Comparison of ENCODE assay signal across 9 mouse cellular contexts in the genomic region with DNA sequence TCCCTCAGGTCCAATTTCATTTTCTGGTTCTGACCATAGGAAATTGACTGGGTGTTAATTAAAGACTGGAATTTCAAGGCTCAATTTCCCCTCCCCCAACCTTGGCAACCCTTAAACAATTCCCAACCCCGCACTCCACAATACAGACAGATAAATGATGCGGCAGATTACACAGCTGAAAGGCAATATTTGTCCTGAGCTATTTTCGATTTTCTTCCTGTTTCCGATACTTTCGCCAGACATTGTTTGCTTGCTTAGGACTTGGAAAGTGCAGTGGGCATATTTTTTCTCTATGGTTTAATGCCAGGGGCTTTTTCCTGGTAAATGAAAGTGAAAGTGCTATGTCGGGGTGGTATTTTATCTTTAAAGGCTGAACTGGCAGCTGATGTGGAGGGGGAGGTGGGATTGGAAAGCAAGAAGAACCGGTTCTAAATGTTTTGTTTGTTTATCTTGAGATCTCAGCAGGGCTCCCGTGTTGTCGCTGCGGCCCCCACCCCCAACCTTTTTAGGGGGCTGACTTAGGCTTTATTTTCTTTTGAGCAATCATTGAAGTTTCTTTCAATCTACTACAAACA. TPM values are rescaled to one million over a fixed set of nuclear protein-coding genes. Genes with fewer than 3 reads are reported as not detected.
DNase-seq lines count a peak whose midpoint lies in the region; ATAC-seq and TF ChIP-seq lines count a peak whose summit lies in the region.
"Had no signal": no experiment of that assay in that cellular context is flagged by ENCODE, and none has a peak within 500 bp of the region (broad histone marks: within the 10 kb centered on the region; RNA-seq: fewer than 3 reads in every experiment).

No protein-coding gene starts in this region.

- TF ChIP-seq CTCF in thymus, adult 2 months (IDR thresholded peaks at IDR 0.05; ENCODE audit: borderline replicate concordance, control insufficient read depth, extremely low read depth, insufficient read depth, low read length, poor library complexity), result no peak

- H3K4me3 ChIP-seq in forebrain, embryonic 15.5 days, result peak overlapping the region; percentile 38
- H3K4me3 ChIP-seq in hindbrain, embryonic 15.5 days, result peak overlapping the region; percentile 41
- H3K4me3 ChIP-seq in midbrain, embryonic 10.5 days, result peak overlapping the region; percentile 61
- peak overlapping the region; percentile 56 for H3K4me3 ChIP-seq in thymus, adult 2 months (ENCODE audit: control insufficient read depth, insufficient read depth, low read length)

- peak overlapping the region; percentile 76 for H3K27ac ChIP-seq in forebrain, embryonic 15.5 days (replicated peaks)
- H3K27ac ChIP-seq in hindbrain, embryonic 15.5 days (replicated peaks), result peak overlapping the region; percentile 66
- H3K27ac ChIP-seq in midbrain, embryonic 10.5 days (replicated peaks), result peak overlapping the region; percentile 83
- peak overlapping the region; percentile 88 for H3K27ac ChIP-seq in thymus, adult 2 months (ENCODE audit: control insufficient read depth, insufficient read depth, low read length)

- peaks cover 27% of the 10 kb centered on the region for H3K4me1 ChIP-seq in forebrain, embryonic 15.5 days
- peaks cover 23% of the 10 kb centered on the region for H3K4me1 ChIP-seq in hindbrain, embryonic 15.5 days (replicated peaks)
- H3K4me1 ChIP-seq in midbrain, embryonic 10.5 days, result peaks cover 40% of the 10 kb centered on the region
- peaks cover 4% of the 10 kb centered on the region for H3K4me1 ChIP-seq in thymus, adult 2 months (replicated peaks; ENCODE audit: control insufficient read depth, insufficient read depth, low read length)

- H3K9me3 ChIP-seq in forebrain, embryonic 15.5 days, result no peaks in the 10 kb centered on the region
- H3K9me3 ChIP-seq in hindbrain, embryonic 15.5 days, result no peaks in the 10 kb centered on the region
- no peaks in the 10 kb centered on the region for H3K9me3 ChIP-seq in midbrain, embryonic 10.5 days (replicated peaks)

- H3K36me3 ChIP-seq in forebrain, embryonic 15.5 days, result no peaks in the 10 kb centered on the region
- H3K36me3 ChIP-seq in hindbrain, embryonic 15.5 days, result no peaks in the 10 kb centered on the region
- no peaks in the 10 kb centered on the region for H3K36me3 ChIP-seq in midbrain, embryonic 10.5 days
- no peaks in the 10 kb centered on the region for H3K36me3 ChIP-seq in thymus, adult 2 months (ENCODE audit: control insufficient read depth, insufficient read depth, low read length)

- TF ChIP-seq POLR2A in thymus, adult 2 months (IDR thresholded peaks at IDR 0.05; ENCODE audit: control insufficient read depth, extremely low read depth, insufficient read depth, low read length, poor library complexity), result no peak

- WGBS in forebrain, embryonic 15.5 days, result under 1% methylated on average over 10 of the region's 10 CpGs
- under 1% methylated on average over 10 of the region's 10 CpGs for WGBS in hindbrain, embryonic 15.5 days
- 2% methylated on average over 10 of the region's 10 CpGs for WGBS in midbrain, embryonic 10.5 days
- 2% methylated on average over 10 of the region's 10 CpGs for WGBS in thymus, adult 2 months

- intact Hi-C loops in left cerebral cortex, postnatal 14 days (cut with DNase I), result loop anchor here (2.0 to 5.0 kb wide), 4 partner anchors 231 to 656 kb away; no protein-coding TSS in a partner anchor

- ATAC-seq in forebrain, embryonic 15.5 days (replicated peaks), result no peak
- ATAC-seq in hindbrain, embryonic 15.5 days (ENCODE audit: low FRiP score, low read depth), result no peak

- H3K9ac ChIP-seq in forebrain, embryonic 15.5 days (replicated peaks), result peak overlapping the region; percentile 42; the same call in 1 of the 2 replicates
- peak overlapping the region; percentile 25 for H3K9ac ChIP-seq in hindbrain, embryonic 15.5 days

- DNase-seq in gastrocnemius, adult 18-20 months (ENCODE audit: low spot score), result peak; percentile 25
- DNase-seq in gastrocnemius, adult 8-10 months (ENCODE audit: low spot score in 2 of 2), result no peak
- peak; percentile 36 for DNase-seq in c-Kit-positive CD71-positive TER-119-positive erythroid progenitor cells, embryonic 14.5 days (ENCODE audit: low spot score)
- peak; percentile 9 to 19 for DNase-seq in left cerebral cortex, postnatal 14 days (ENCODE audit: low spot score in 2 of 2)
- peak; percentile 13 for DNase-seq in midbrain, embryonic 10.5 days (ENCODE audit: low spot score)
- DNase-seq in thymus, adult 2 months, result peak; percentile 34

- H3K4me2 ChIP-seq in forebrain, embryonic 15.5 days (replicated peaks), result peak overlapping the region; percentile 75
- H3K4me2 ChIP-seq in hindbrain, embryonic 15.5 days, result peak overlapping the region; percentile 71

- H3K27me3 ChIP-seq in forebrain, embryonic 15.5 days, result no peaks in the 10 kb centered on the region
- no peaks in the 10 kb centered on the region for H3K27me3 ChIP-seq in hindbrain, embryonic 15.5 days
- H3K27me3 ChIP-seq in midbrain, embryonic 10.5 days (ENCODE audit: low read depth, poor library complexity, severe bottlenecking), result no peaks in the 10 kb centered on the region
- no peaks in the 10 kb centered on the region for H3K27me3 ChIP-seq in thymus, adult 2 months (ENCODE audit: control insufficient read depth, insufficient read depth, low read length)
- H3K27me3 ChIP-seq: Patski had no signal

RNA-seq across cellular contexts. Expression of gene Adamts6, which starts 1.8 kb away (rescaled TPM):
- 1 to 10 TPM; 1.1 to 1.7 TPM for total RNA-seq in gastrocnemius, adult 18-20 months (2021)
- 1 to 10 TPM in 2 of 4 experiments, under 1 TPM in 2; 0.75 to 1.3 (median 1.0) TPM for total RNA-seq in gastrocnemius, adult 8-10 months (2022)
- polyA plus RNA-seq in forebrain, embryonic 15.5 days (2015; fragmentation: Nextera tagmentation; extraction: Ambion mirVana), result 1.9 and 2.7 TPM in 2 replicates
- 1.2 and 1.8 TPM in 2 replicates for polyA plus RNA-seq in hindbrain, embryonic 15.5 days (2015; fragmentation: Nextera tagmentation; extraction: Ambion mirVana)
- total RNA-seq in left cerebral cortex, postnatal 14 days (2021), result 1 to 10 TPM; 3.1 to 3.4 TPM
- polyA plus RNA-seq in midbrain, embryonic 10.5 days (2016; fragmentation: Nextera tagmentation; extraction: Ambion mirVana), result 1.8 and 3.6 TPM in 2 replicates
- polyA plus RNA-seq in thymus, adult 2 months (2012; rRNA removed), result 5.0 and 6.4 TPM in 2 replicates

RNA-seq across cellular contexts. Expression of gene Ppwd1, which starts 57.2 kb away (rescaled TPM):
- 1 to 10 TPM; 7.8 to 7.9 TPM for total RNA-seq in gastrocnemius, adult 18-20 months (2021)
- total RNA-seq in gastrocnemius, adult 8-10 months (2022), result 1 to 10 TPM; 6.3 to 7.5 (median 7.0) TPM
- 9.2 and 9.5 TPM in 2 replicates for polyA plus RNA-seq in forebrain, embryonic 15.5 days (2015; fragmentation: Nextera tagmentation; extraction: Ambion mirVana)
- 6.2 and 7.7 TPM in 2 replicates for polyA plus RNA-seq in hindbrain, embryonic 15.5 days (2015; fragmentation: Nextera tagmentation; extraction: Ambion mirVana)
- total RNA-seq in left cerebral cortex, postnatal 14 days (2021), result 10 to 100 TPM; 11.2 to 12.0 TPM
- 17.9 and 18.6 TPM in 2 replicates for polyA plus RNA-seq in midbrain, embryonic 10.5 days (2016; fragmentation: Nextera tagmentation; extraction: Ambion mirVana)
- 2.7 and 2.9 TPM in 2 replicates for polyA plus RNA-seq in thymus, adult 2 months (2012; rRNA removed)

RNA-seq across cellular contexts. Expression of gene Cenpk, which starts 57.4 kb away (rescaled TPM):
- under 1 TPM; 0.25 to 0.50 TPM for total RNA-seq in gastrocnemius, adult 18-20 months (2021)
- total RNA-seq in gastrocnemius, adult 8-10 months (2022), result under 1 TPM in 3 of 4 experiments, not detected in 1; 0.19 to 0.43 (median 0.34) TPM
- polyA plus RNA-seq in forebrain, embryonic 15.5 days (2015; fragmentation: Nextera tagmentation; extraction: Ambion mirVana), result 25.0 and 33.4 TPM in 2 replicates
- polyA plus RNA-seq in hindbrain, embryonic 15.5 days (2015; fragmentation: Nextera tagmentation; extraction: Ambion mirVana), result 16.2 and 17.7 TPM in 2 replicates
- total RNA-seq in left cerebral cortex, postnatal 14 days (2021), result 1 to 10 TPM in 1 of 2 experiments, under 1 TPM in 1; 0.94 to 1.5 TPM
- 78.7 and 89.8 TPM in 2 replicates for polyA plus RNA-seq in midbrain, embryonic 10.5 days (2016; fragmentation: Nextera tagmentation; extraction: Ambion mirVana)
- polyA plus RNA-seq in thymus, adult 2 months (2012; rRNA removed), result 0.54 and 1.3 TPM in 2 replicates

Comparison
In these comparisons a context has a peak if more than half of its experiments do, and no peak if none do; other contexts are left out.
1. DNase-seq: peak in gastrocnemius, adult 18-20 months (single experiment), c-Kit-positive CD71-positive TER-119-positive erythroid progenitor cells, embryonic 14.5 days (single experiment), left cerebral cortex, postnatal 14 days (2 of 2), midbrain, embryonic 10.5 days (single experiment) and thymus, adult 2 months (single experiment); none in gastrocnemius, adult 8-10 months (0 of 2).
2. Peak in every context shown above with its lines, with median percentiles within 50 percentile points of each other: H3K27ac ChIP-seq and H3K4me3 ChIP-seq.